Mouse (Mus musculus) limb, embryonic 14.5 days (tissue): ENCODE data around the gene Sarm1. TPM values are rescaled to one million over a fixed set of nuclear protein-coding genes. Genes with fewer than 3 reads are reported as not detected.
A peak's percentile ranks its signal among the peaks of the same experiment; 100 is the strongest.

Experiments
- ATAC-seq: fragments of 200-750 bp; cut with Nextera tagmentation; 2 replicates; pipeline ENCODE4 v1.8.0; 2017; ENCODE audit warnings: low read depth, moderate number of reproducible peaks, moderate TSS enrichment; ENCODE audit not compliant: low FRiP score
- DNase-seq: peaks from one replicate; pipeline ENCODE4 v3.0.0-alpha.2; 2015; ENCODE audit warnings: low spot score
- H3K27ac ChIP-seq: fragments of 300-500 bp; sonication (generic); replicated peaks from 2 replicates; pipeline ENCODE4 v1.5.1; 2014; ENCODE audit warnings: low read depth, mild to moderate bottlenecking, low read length, moderate library complexity, mixed read lengths
- H3K27me3 ChIP-seq: fragments of 300-500 bp; sonication (generic); 2 replicates; pipeline ENCODE4 v1.6.1; 2014; ENCODE audit warnings: low read length, mixed read lengths; ENCODE audit not compliant: control insufficient read depth, insufficient read depth
- H3K36me3 ChIP-seq: fragments of 300-500 bp; sonication (generic); 2 replicates; pipeline ENCODE4 v1.6.1; 2014; ENCODE audit warnings: mild to moderate bottlenecking, low read length, moderate library complexity, mixed read lengths; ENCODE audit not compliant: control insufficient read depth, insufficient read depth
- H3K4me1 ChIP-seq: fragments of 300-500 bp; sonication (generic); 2 replicates; pipeline ENCODE4 v1.6.1; 2014; ENCODE audit warnings: antibody characterized with exemption, low read length, mixed read lengths; ENCODE audit not compliant: control insufficient read depth, insufficient read depth
- H3K4me2 ChIP-seq: fragments of 300-500 bp; sonication (generic); replicated peaks from 2 replicates; pipeline ENCODE4 v1.6.1; 2014; ENCODE audit warnings: low read depth, mild to moderate bottlenecking, low read length, moderate library complexity; ENCODE audit not compliant: severe bottlenecking
- H3K4me3 ChIP-seq: fragments of 300-500 bp; sonication (generic); replicated peaks from 2 replicates; pipeline ENCODE4 v1.5.1; 2014; ENCODE audit warnings: low read length
- H3K9ac ChIP-seq: fragments of 300-500 bp; sonication (generic); 2 replicates; pipeline ENCODE4 v1.6.1; 2014; ENCODE audit warnings: mild to moderate bottlenecking, low read depth, low read length, moderate library complexity; ENCODE audit not compliant: severe bottlenecking
- H3K9me3 ChIP-seq: fragments of 300-500 bp; sonication (generic); 2 replicates; pipeline ENCODE4 v1.6.1; 2016; ENCODE audit warnings: low read length; ENCODE audit not compliant: control insufficient read depth
- POLR2A ChIP-seq: fragments of 200-500 bp; IDR thresholded peaks from 2 replicates; pipeline ENCODE4 v1.8.0; 2012; ENCODE audit warnings: inconsistent platforms, mild to moderate bottlenecking, moderate library complexity, borderline replicate concordance; ENCODE audit not compliant: insufficient read depth, insufficient read length; ENCODE audit errors: extremely low read depth
- WGBS: fragments of 180-500 bp; shearing (Covaris S2); extraction: QIAGEN DNeasy Blood & Tissue Kit; methylation state at CpG from one replicate; pipeline ENCODE4 v1.1.7; 2014; 5-methylcytosine and 5-hydroxymethylcytosine counted together
- polyA plus RNA-seq, 2 experiments: library from polyadenylated mRNA; depleted of rRNA in 1 of 2; stranded (reverse) in 1 of 2; unstranded in 1 of 2; fragments of >200 nt; fragmentation: Nextera tagmentation in 1 of 2; extraction: Ambion mirVana in 1 of 2; gene quantifications; 2 replicates each; pipeline versions ENCODE4 v1.2.1 to v1.2.3; 2012 to 2014

Sarm1 gene
- polyA plus RNA-seq, 2 experiments, result 1.7 to 2.1 TPM

- Histone ChIP-seq H3K27me3 (no peaks in the 10 kb centered on the region), H3K4me3 (no peak overlapping the region), H3K9ac (no peak overlapping the region), H3K4me2 (no peak overlapping the region), H3K9me3 (no peaks in the 10 kb centered on the region), H3K36me3 (peaks cover 93% of the 10 kb centered on the region), H3K27ac (no peak overlapping the region), H3K4me1 (no peaks in the 10 kb centered on the region)
- DNase-seq (no peak), ATAC-seq (no peak)
- WGBS, result 94% methylated on average over 10 of the region's 10 CpGs
- TF ChIP-seq POLR2A, result no peak
Measured at GRCm38 (mm10) chr11:78518931-78519330, 21.4 kb upstream of the Sarm1 start.

- Histone ChIP-seq H3K9me3 (no peaks in the 10 kb centered on the region), H3K4me1 (peaks cover 5% of the 10 kb centered on the region), H3K27me3 (no peaks in the 10 kb centered on the region), H3K9ac (no peak overlapping the region), H3K4me3 (no peak overlapping the region), H3K27ac (no peak overlapping the region), H3K36me3 (peaks cover 65% of the 10 kb centered on the region), H3K4me2 (no peak overlapping the region)
- no peak for ATAC-seq
- TF ChIP-seq POLR2A, result no peak
- DNase-seq, result no peak
- WGBS, result 64% methylated on average over 2 of the region's 2 CpGs
Measured at GRCm38 (mm10) chr11:78515549-78516325, 18.2 kb upstream of the Sarm1 start.

GRCm38 (mm10) chr11:78513106-78513790 lies 15.7 kb upstream of the Sarm1 start:
- peaks cover 50% of the 10 kb centered on the region for H3K36me3 ChIP-seq
- peak overlapping the region; percentile 76 for H3K4me2 ChIP-seq
- ATAC-seq, result no peak
- TF ChIP-seq POLR2A, result no peak
- H3K9me3 ChIP-seq, result no peaks in the 10 kb centered on the region
- peaks cover 5% of the 10 kb centered on the region for H3K4me1 ChIP-seq
- DNase-seq, result no peak
- H3K9ac ChIP-seq, result peak overlapping the region; percentile 89
- H3K4me3 ChIP-seq, result peak overlapping the region; percentile 78
- no peak overlapping the region for H3K27ac ChIP-seq
- 76% methylated on average over 3 of the region's 3 CpGs for WGBS
- no peaks in the 10 kb centered on the region for H3K27me3 ChIP-seq

GRCm38 (mm10) chr11:78512025-78512957 lies 14.7 kb upstream of the Sarm1 start, which contains the start of the genes Tmem199 and Poldip2:
TSS of gene Tmem199 (minus strand) at chr11:78512172.
TSS of gene Poldip2 (plus strand) at chr11:78512193.
- Histone ChIP-seq H3K4me1 (peaks cover 5% of the 10 kb centered on the region), H3K9me3 (no peaks in the 10 kb centered on the region), H3K4me2 (peak within 1 kb of the TSS; percentile 76), H3K27ac (peak within 1 kb of the TSS; percentile 84), H3K9ac (peak within 1 kb of the TSS; percentile 89), H3K36me3 (peaks cover 50% of the 10 kb centered on the region), H3K4me3 (peak within 1 kb of the TSS; percentile 78), H3K27me3 (no peaks in the 10 kb centered on the region)
- TF ChIP-seq POLR2A, result peak; percentile 94
- 1% methylated on average over 40 of the region's 67 CpGs for WGBS
- DNase-seq (peak; percentile 88), ATAC-seq (peak; percentile 96)

GRCm38 (mm10) chr11:78509148-78509547 lies 11.6 kb upstream of the Sarm1 start:
- no peak overlapping the region for H3K27ac ChIP-seq
- H3K9ac ChIP-seq, result no peak overlapping the region
- no peaks in the 10 kb centered on the region for H3K27me3 ChIP-seq
- peaks cover 41% of the 10 kb centered on the region for H3K36me3 ChIP-seq
- peaks cover 5% of the 10 kb centered on the region for H3K4me1 ChIP-seq
- DNase-seq (no peak), ATAC-seq (no peak)
- 83% methylated on average over 5 of the region's 5 CpGs for WGBS
- TF ChIP-seq POLR2A, result no peak
- no peak overlapping the region for H3K4me2 ChIP-seq
- H3K9me3 ChIP-seq, result no peaks in the 10 kb centered on the region
- no peak overlapping the region for H3K4me3 ChIP-seq
